Mouse (Mus musculus): Measurements from ENCODE around the gene Als2cr12.
"Not testable (repeated sequence)": the region's sequence is repeated elsewhere in the genome, so short reads cannot be mapped to it uniquely, and the experiment has no call there.

Gene Als2cr12

GRCm38 (mm10) chr1:58613786-58614185, 82.0 kb downstream of the Als2cr12 start:
- peak; percentile 30 for DNase-seq (ENCODE audit: low spot score)

DNA sequence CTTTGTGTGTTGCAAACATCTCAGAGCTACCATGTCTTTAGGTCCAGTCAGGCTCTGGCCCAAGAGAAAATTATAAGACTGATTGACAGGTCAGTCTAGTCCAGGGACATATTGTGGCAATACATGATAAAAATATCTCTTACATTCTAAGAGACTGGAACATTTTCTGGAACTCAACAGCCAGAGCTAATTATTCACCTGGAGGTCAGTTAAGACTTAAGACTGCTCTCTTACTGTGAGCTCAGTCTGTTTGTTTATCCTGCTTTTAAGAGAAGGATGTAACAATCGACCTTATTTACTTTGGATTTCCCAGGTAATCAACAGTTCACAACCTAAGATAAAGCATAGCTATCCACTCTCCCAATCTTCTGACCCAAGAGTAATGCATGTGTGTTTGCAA, 85.2 kb downstream of the Als2cr12 start:
- no peak for DNase-seq (ENCODE audit: low spot score)

GRCm38 (mm10) chr1:58610166-58610565, 85.6 kb downstream of the Als2cr12 start:
- no peak for DNase-seq (ENCODE audit: low spot score)

GRCm38 (mm10) chr1:58609591-58609990, 86.2 kb downstream of the Als2cr12 start:
- DNase-seq (ENCODE audit: low spot score): not testable (repeated sequence)

DNA sequence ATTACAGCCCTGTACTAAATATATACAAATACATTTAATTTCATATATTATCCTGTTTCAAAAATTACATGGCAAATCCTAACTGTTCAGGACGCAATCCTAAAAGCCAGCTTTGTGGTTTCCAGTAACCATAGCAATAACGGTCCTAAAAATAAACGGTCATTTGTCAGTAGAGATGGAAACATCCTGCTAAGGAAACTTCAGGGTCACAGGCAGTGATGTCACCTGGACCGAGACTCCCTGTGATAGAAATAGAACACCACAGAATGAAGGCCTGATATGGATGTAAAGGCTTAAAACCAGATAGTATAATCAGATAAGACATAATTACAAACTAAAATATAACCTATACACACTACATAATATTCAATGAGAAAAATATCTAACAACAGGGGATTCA, 92.1 kb downstream of the Als2cr12 start:
- no peak for DNase-seq (ENCODE audit: low spot score)

DNA sequence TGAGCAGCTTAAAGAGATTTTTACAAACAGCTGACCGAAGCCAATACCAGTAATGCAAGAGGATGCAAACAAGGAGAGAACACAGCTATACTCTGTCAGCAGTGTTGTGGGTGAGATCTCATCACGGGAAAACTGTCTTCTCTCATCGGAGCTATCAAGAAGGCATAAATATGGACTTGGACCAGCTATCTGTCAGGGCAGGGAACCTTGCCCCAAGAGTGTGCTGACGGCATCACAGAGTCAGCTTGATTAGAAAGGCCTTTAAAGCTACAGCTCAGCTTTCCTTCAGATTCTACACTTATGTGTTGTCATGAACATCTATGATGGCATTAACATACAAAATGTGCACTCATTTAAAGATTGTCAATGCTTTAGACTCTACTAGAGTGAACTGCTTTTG, 93.1 kb downstream of the Als2cr12 start:
- DNase-seq (ENCODE audit: low spot score): no peak

All from embryo, embryonic 10.5 days (tissue).